Mouse (Mus musculus) limb, embryonic 11.5 days (tissue): ENCODE results near the gene Serpinb1c. TPM values are rescaled to one million over a fixed set of nuclear protein-coding genes. Genes with fewer than 3 reads are reported as not detected.

Source experiments
- ATAC-seq: fragments of 200-750 bp; cut with Nextera tagmentation; 2 replicates; pipeline ENCODE4 v1.8.0; 2017; ENCODE audit warnings: low read depth; ENCODE audit not compliant: insufficient number of reproducible peaks, low FRiP score, low TSS enrichment
- DNase-seq: peaks from one replicate; pipeline ENCODE4 v3.0.0-alpha.2; 2015; ENCODE audit warnings: low spot score
- H3K27ac ChIP-seq: fragments of 300-500 bp; sonication (generic); replicated peaks from 2 replicates; pipeline ENCODE4 v1.5.1; 2014; ENCODE audit warnings: low read depth, mild to moderate bottlenecking, low read length
- H3K27me3 ChIP-seq: fragments of 300-500 bp; sonication (generic); 2 replicates; pipeline ENCODE4 v1.6.1; 2014; ENCODE audit warnings: mild to moderate bottlenecking, low read length, mixed read lengths; ENCODE audit not compliant: control insufficient read depth, insufficient read depth
- H3K36me3 ChIP-seq: fragments of 300-500 bp; sonication (generic); 2 replicates; pipeline ENCODE4 v1.6.1; 2014; ENCODE audit warnings: mild to moderate bottlenecking, low read length, moderate library complexity, mixed read lengths; ENCODE audit not compliant: control insufficient read depth, insufficient read depth
- H3K4me1 ChIP-seq: fragments of 300-500 bp; sonication (generic); 2 replicates; pipeline ENCODE4 v1.6.1; 2014; ENCODE audit warnings: low read length, mixed read lengths; ENCODE audit not compliant: control insufficient read depth, insufficient read depth
- H3K4me2 ChIP-seq: fragments of 300-500 bp; sonication (generic); 2 replicates; pipeline ENCODE4 v1.6.1; 2014; ENCODE audit warnings: low read depth, mild to moderate bottlenecking, moderate library complexity; ENCODE audit not compliant: severe bottlenecking
- H3K4me3 ChIP-seq: fragments of 300-500 bp; sonication (generic); 2 replicates; pipeline ENCODE4 v1.5.1; 2014; ENCODE audit warnings: low read depth, low read length
- H3K9ac ChIP-seq: fragments of 300-500 bp; sonication (generic); 2 replicates; pipeline ENCODE4 v1.6.1; 2014; ENCODE audit warnings: mild to moderate bottlenecking, low read length
- H3K9me3 ChIP-seq: fragments of 300-500 bp; sonication (generic); 2 replicates; pipeline ENCODE4 v1.6.1; 2016; ENCODE audit warnings: low read length; ENCODE audit not compliant: control insufficient read depth
- WGBS: fragments of 180-500 bp; shearing (Covaris S2); extraction: QIAGEN DNeasy Blood & Tissue Kit; methylation state at CpG from one replicate; pipeline ENCODE4 v1.1.7; 2014; 5-methylcytosine and 5-hydroxymethylcytosine counted together
- polyA plus RNA-seq: library from polyadenylated mRNA; unstranded; fragments of >200 nt; fragmentation: Nextera tagmentation; extraction: Ambion mirVana; gene quantifications from 2 replicates; pipeline ENCODE4 v1.2.1, GENCODE M21; 2014

The Serpinb1c gene
- polyA plus RNA-seq, 1 experiment from 2014 or later: not detected

- H3K9ac ChIP-seq: no peak overlapping the region
- ATAC-seq (no peak), DNase-seq (no peak)
- H3K36me3 ChIP-seq: no peaks in the 10 kb centered on the region
- no peaks in the 10 kb centered on the region for H3K4me1 ChIP-seq
- no peak overlapping the region for H3K4me2 ChIP-seq
- no peaks in the 10 kb centered on the region for H3K9me3 ChIP-seq
- no peak overlapping the region for H3K27ac ChIP-seq
- no peaks in the 10 kb centered on the region for H3K27me3 ChIP-seq
- H3K4me3 ChIP-seq: no peak overlapping the region
These were observed 51.8 kb downstream of the Serpinb1c start for GRCm38 (mm10) chr13:32846221-32846620.

GRCm38 (mm10) chr13:32841349-32841748, 56.7 kb downstream of the Serpinb1c start:
- Histone ChIP-seq H3K4me3 (no peak overlapping the region), H3K9ac (no peak overlapping the region), H3K27me3 (no peaks in the 10 kb centered on the region), H3K4me1 (no peaks in the 10 kb centered on the region), H3K36me3 (no peaks in the 10 kb centered on the region), H3K4me2 (no peak overlapping the region), H3K9me3 (no peaks in the 10 kb centered on the region), H3K27ac (no peak overlapping the region)
- no peak for ATAC-seq
- WGBS: 95% methylated on average over 3 of the region's 3 CpGs
- no peak for DNase-seq

- no peaks in the 10 kb centered on the region for H3K9me3 ChIP-seq
- no peak for ATAC-seq
- H3K27me3 ChIP-seq: no peaks in the 10 kb centered on the region
- no peak overlapping the region for H3K4me3 ChIP-seq
- H3K9ac ChIP-seq: no peak overlapping the region
- 72% methylated on average over 1 of the region's 1 CpGs for WGBS
- no peak overlapping the region for H3K27ac ChIP-seq
- no peaks in the 10 kb centered on the region for H3K4me1 ChIP-seq
- no peak for DNase-seq
- no peak overlapping the region for H3K4me2 ChIP-seq
- no peaks in the 10 kb centered on the region for H3K36me3 ChIP-seq
These were observed 58.7 kb downstream of the Serpinb1c start for GRCm38 (mm10) chr13:32839314-32839713.

- Histone ChIP-seq H3K4me1 (no peaks in the 10 kb centered on the region), H3K27ac (no peak overlapping the region), H3K27me3 (no peaks in the 10 kb centered on the region), H3K9me3 (no peaks in the 10 kb centered on the region), H3K36me3 (no peaks in the 10 kb centered on the region), H3K9ac (no peak overlapping the region), H3K4me3 (no peak overlapping the region), H3K4me2 (no peak overlapping the region)
- no peak for ATAC-seq
- DNase-seq: no peak
- 93% methylated on average over 5 of the region's 5 CpGs for WGBS
These were observed 63.5 kb downstream of the Serpinb1c start for GRCm38 (mm10) chr13:32834513-32834912.

GRCm38 (mm10) chr13:32833237-32833636, 64.8 kb downstream of the Serpinb1c start:
- DNase-seq (no peak), ATAC-seq (no peak)
- H3K9me3 ChIP-seq: no peaks in the 10 kb centered on the region
- no peaks in the 10 kb centered on the region for H3K36me3 ChIP-seq
- H3K27ac ChIP-seq: no peak overlapping the region
- no peaks in the 10 kb centered on the region for H3K27me3 ChIP-seq
- no peak overlapping the region for H3K9ac ChIP-seq
- WGBS: 82% methylated on average over 6 of the region's 6 CpGs
- H3K4me1 ChIP-seq: no peaks in the 10 kb centered on the region
- no peak overlapping the region for H3K4me3 ChIP-seq
- H3K4me2 ChIP-seq: no peak overlapping the region

GRCm38 (mm10) chr13:32832776-32833175, 65.2 kb downstream of the Serpinb1c start:
- no peak for DNase-seq
- no peak for ATAC-seq
- H3K4me1 ChIP-seq: no peaks in the 10 kb centered on the region
- H3K27ac ChIP-seq: no peak overlapping the region
- no peak overlapping the region for H3K4me3 ChIP-seq
- H3K9ac ChIP-seq: no peak overlapping the region
- WGBS: 71% methylated on average over 3 of the region's 3 CpGs
- no peak overlapping the region for H3K4me2 ChIP-seq
- no peaks in the 10 kb centered on the region for H3K36me3 ChIP-seq
- H3K27me3 ChIP-seq: no peaks in the 10 kb centered on the region
- H3K9me3 ChIP-seq: no peaks in the 10 kb centered on the region

- Histone ChIP-seq H3K27ac (no peak overlapping the region), H3K9ac (no peak overlapping the region), H3K27me3 (no peaks in the 10 kb centered on the region), H3K4me3 (no peak overlapping the region), H3K36me3 (no peaks in the 10 kb centered on the region), H3K9me3 (no peaks in the 10 kb centered on the region), H3K4me1 (no peaks in the 10 kb centered on the region), H3K4me2 (no peak overlapping the region)
- ATAC-seq: no peak
- DNase-seq: no peak
- WGBS: 83% methylated on average over 3 of the region's 3 CpGs
These were observed 66.3 kb downstream of the Serpinb1c start for GRCm38 (mm10) chr13:32831505-32832273.
